Mouse (Mus musculus): ENCODE data around the gene Atp6v1b1. TPM values are rescaled to one million over a fixed set of nuclear protein-coding genes. Genes with fewer than 3 reads are reported as not detected.
"Not testable (repeated sequence)": the region's sequence is repeated elsewhere in the genome, so short reads cannot be mapped to it uniquely, and the experiment has no call there.

Gene Atp6v1b1
- polyA plus RNA-seq, 1 experiment from 2014 or later, result not detected

DNA sequence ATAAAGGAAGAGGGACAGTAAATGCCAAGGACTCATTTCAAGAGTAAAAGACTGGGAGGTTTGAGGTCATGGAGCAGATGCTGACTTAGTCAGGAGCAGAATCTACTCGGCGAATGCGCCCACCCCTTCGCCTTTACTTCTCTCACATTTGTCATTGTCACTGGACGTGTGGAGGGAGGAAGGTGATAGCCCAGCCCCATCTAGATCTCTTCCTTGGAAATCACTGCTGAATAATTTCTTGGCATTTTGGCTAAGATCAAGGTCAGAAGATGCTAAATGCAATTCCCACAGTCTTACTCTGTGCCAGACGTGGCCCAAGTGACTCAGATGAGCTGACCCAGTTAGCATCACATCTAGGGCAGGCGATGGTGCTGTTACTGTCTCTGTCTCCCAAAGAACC is 35.5 kb downstream of the Atp6v1b1 start:
- DNase-seq (ENCODE audit: low spot score), result no peak

GRCm38 (mm10) chr6:83779026-83779425 is 36.2 kb downstream of the Atp6v1b1 start:
- ATAC-seq (replicated peaks; ENCODE audit: low FRiP score, low TSS enrichment, low read depth) (no peak), DNase-seq (ENCODE audit: low spot score) (peak; percentile 54)
- H3K4me2 ChIP-seq (ENCODE audit: low read length), result no peak overlapping the region
- H3K4me3 ChIP-seq (ENCODE audit: low read depth, low read length), result no peak overlapping the region
- no peak overlapping the region for H3K9ac ChIP-seq (ENCODE audit: low read length)
- H3K27ac ChIP-seq (ENCODE audit: low read depth), result no peak overlapping the region
- 4% methylated on average over 5 of the region's 5 CpGs for WGBS
- no peaks in the 10 kb centered on the region for H3K9me3 ChIP-seq (ENCODE audit: control insufficient read depth, low read length)
- no peaks in the 10 kb centered on the region for H3K27me3 ChIP-seq (replicated peaks; ENCODE audit: control insufficient read depth, insufficient read depth, low read length)
- H3K4me1 ChIP-seq (replicated peaks; ENCODE audit: control insufficient read depth, insufficient read depth, low read length), result peaks cover 10% of the 10 kb centered on the region
- H3K36me3 ChIP-seq (ENCODE audit: control insufficient read depth, insufficient read depth, low read length), result no peaks in the 10 kb centered on the region

More for the DNA sequence above, 35.5 kb downstream of the Atp6v1b1 start:
- Histone ChIP-seq H3K4me2 (ENCODE audit: low read length) (no peak overlapping the region), H3K9ac (ENCODE audit: low read length) (no peak overlapping the region), H3K4me3 (ENCODE audit: low read depth, low read length) (no peak overlapping the region), H3K9me3 (ENCODE audit: control insufficient read depth, low read length) (no peaks in the 10 kb centered on the region), H3K27me3 (replicated peaks; ENCODE audit: control insufficient read depth, insufficient read depth, low read length) (no peaks in the 10 kb centered on the region), H3K27ac (ENCODE audit: low read depth) (no peak overlapping the region), H3K36me3 (ENCODE audit: control insufficient read depth, insufficient read depth, low read length) (peaks cover 2% of the 10 kb centered on the region; the same call in 1 of the 2 replicates), H3K4me1 (replicated peaks; ENCODE audit: control insufficient read depth, insufficient read depth, low read length) (peaks cover 12% of the 10 kb centered on the region)
- ATAC-seq (replicated peaks; ENCODE audit: low FRiP score, low TSS enrichment, low read depth), result no peak
- 79% methylated on average over 7 of the region's 7 CpGs for WGBS

DNA sequence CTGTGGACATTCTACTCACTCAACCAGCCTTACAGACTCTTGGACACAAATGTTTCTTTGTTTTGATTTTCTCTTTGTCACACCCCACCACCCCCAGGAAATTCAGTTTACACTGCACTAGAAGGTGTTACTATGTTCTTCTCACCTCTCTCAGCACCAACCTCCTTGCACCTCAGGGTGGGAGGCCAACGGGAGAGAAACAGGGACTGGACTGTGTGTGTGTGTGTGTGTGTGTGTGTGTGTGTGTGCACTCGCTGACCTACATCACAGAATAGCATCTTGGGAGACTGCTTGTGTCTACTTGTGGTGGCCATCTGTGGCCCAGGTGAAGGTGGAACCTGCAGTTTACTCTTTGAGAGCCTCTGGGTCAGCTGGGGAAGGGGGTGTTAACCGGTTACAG is 43.6 kb downstream of the Atp6v1b1 start:
- no peak overlapping the region for H3K9ac ChIP-seq (ENCODE audit: low read length)

DNA sequence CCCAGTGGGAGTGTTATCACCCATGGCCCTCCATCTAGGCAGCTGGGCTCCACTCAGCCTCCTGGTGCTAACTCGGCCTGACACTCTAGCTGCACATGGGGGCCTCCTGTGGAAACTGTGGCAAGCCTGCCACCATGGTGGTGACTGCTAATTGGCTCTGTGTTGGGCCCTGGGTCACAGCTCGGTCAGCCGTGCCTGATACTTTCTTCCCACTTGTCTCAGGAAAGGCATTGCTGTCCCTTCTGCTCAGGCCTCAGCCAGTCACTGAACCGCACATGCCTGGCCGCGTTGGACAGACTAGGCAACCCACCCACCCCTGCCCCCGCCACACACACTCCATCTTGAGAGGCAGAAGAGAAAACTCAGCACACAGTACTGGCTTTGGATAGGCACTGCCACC is 45.8 kb downstream of the Atp6v1b1 start:
- H3K9ac ChIP-seq (ENCODE audit: low read length), result no peak overlapping the region
- ATAC-seq (replicated peaks; ENCODE audit: low FRiP score, low TSS enrichment, low read depth) (no peak), DNase-seq (ENCODE audit: low spot score) (no peak)
- no peaks in the 10 kb centered on the region for H3K4me1 ChIP-seq (replicated peaks; ENCODE audit: control insufficient read depth, insufficient read depth, low read length)
- H3K27ac ChIP-seq (ENCODE audit: low read depth), result no peak overlapping the region
- no peak overlapping the region for H3K4me3 ChIP-seq (ENCODE audit: low read depth, low read length)
- no peaks in the 10 kb centered on the region for H3K36me3 ChIP-seq (ENCODE audit: control insufficient read depth, insufficient read depth, low read length)
- no peaks in the 10 kb centered on the region for H3K9me3 ChIP-seq (ENCODE audit: control insufficient read depth, low read length)
- no peak overlapping the region for H3K4me2 ChIP-seq (ENCODE audit: low read length)
- H3K27me3 ChIP-seq (replicated peaks; ENCODE audit: control insufficient read depth, insufficient read depth, low read length), result no peaks in the 10 kb centered on the region
- WGBS, result 77% methylated on average over 7 of the region's 7 CpGs

More for the DNA sequence above, 43.6 kb downstream of the Atp6v1b1 start:
- Histone ChIP-seq H3K36me3 (ENCODE audit: control insufficient read depth, insufficient read depth, low read length) (no peaks in the 10 kb centered on the region), H3K27me3 (replicated peaks; ENCODE audit: control insufficient read depth, insufficient read depth, low read length) (no peaks in the 10 kb centered on the region), H3K4me2 (ENCODE audit: low read length) (no peak overlapping the region), H3K4me1 (replicated peaks; ENCODE audit: control insufficient read depth, insufficient read depth, low read length) (no peaks in the 10 kb centered on the region), H3K9me3 (ENCODE audit: control insufficient read depth, low read length) (no peaks in the 10 kb centered on the region), H3K27ac (ENCODE audit: low read depth) (no peak overlapping the region), H3K4me3 (ENCODE audit: low read depth, low read length) (no peak overlapping the region)
- ATAC-seq (replicated peaks; ENCODE audit: low FRiP score, low TSS enrichment, low read depth) (no peak), DNase-seq (ENCODE audit: low spot score) (no peak)
- 76% methylated on average over 3 of the region's 3 CpGs for WGBS

DNA sequence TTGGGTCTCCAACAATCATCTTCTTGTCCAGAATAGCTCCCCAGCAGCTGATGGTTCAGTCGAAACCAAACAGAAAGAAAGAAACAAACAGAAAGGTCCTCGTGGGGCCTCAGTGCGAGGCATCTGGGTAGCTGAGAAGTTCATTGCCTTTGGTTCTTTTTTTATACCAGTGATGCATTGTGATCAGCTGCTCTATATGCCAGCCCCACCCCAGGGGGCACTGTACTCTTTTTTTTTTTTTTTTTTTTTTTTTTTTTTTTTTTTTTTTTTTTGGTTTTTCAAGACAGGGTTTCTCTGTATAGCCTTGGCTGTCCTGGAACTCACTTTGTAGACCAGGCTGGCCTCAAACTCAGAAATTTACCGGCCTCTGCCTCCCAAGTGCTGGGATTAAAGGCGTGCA is 47.7 kb downstream of the Atp6v1b1 start:
- not testable (repeated sequence) for H3K9me3 ChIP-seq (ENCODE audit: control insufficient read depth, low read length); H3K27me3 ChIP-seq (replicated peaks; ENCODE audit: control insufficient read depth, insufficient read depth, low read length); H3K9ac ChIP-seq (ENCODE audit: low read length); H3K27ac ChIP-seq (ENCODE audit: low read depth); H3K4me3 ChIP-seq (ENCODE audit: low read depth, low read length); ATAC-seq (replicated peaks; ENCODE audit: low FRiP score, low TSS enrichment, low read depth); H3K4me1 ChIP-seq (replicated peaks; ENCODE audit: control insufficient read depth, insufficient read depth, low read length); H3K36me3 ChIP-seq (ENCODE audit: control insufficient read depth, insufficient read depth, low read length); H3K4me2 ChIP-seq (ENCODE audit: low read length); DNase-seq (ENCODE audit: low spot score)
- WGBS, result 85% methylated on average over 5 of the region's 5 CpGs

- no peak overlapping the region for H3K4me2 ChIP-seq (ENCODE audit: low read length)
- H3K27ac ChIP-seq (ENCODE audit: low read depth), result no peak overlapping the region
- WGBS, result 58% methylated on average over 4 of the region's 4 CpGs
- no peak for ATAC-seq (replicated peaks; ENCODE audit: low FRiP score, low TSS enrichment, low read depth)
- no peak overlapping the region for H3K4me3 ChIP-seq (ENCODE audit: low read depth, low read length)
- no peaks in the 10 kb centered on the region for H3K36me3 ChIP-seq (ENCODE audit: control insufficient read depth, insufficient read depth, low read length)
- H3K9ac ChIP-seq (ENCODE audit: low read length), result no peak overlapping the region
- H3K9me3 ChIP-seq (ENCODE audit: control insufficient read depth, low read length), result no peaks in the 10 kb centered on the region
- no peak for DNase-seq (ENCODE audit: low spot score)
- no peaks in the 10 kb centered on the region for H3K4me1 ChIP-seq (replicated peaks; ENCODE audit: control insufficient read depth, insufficient read depth, low read length)
- H3K27me3 ChIP-seq (replicated peaks; ENCODE audit: control insufficient read depth, insufficient read depth, low read length), result no peaks in the 10 kb centered on the region
These were observed 48.6 kb downstream of the Atp6v1b1 start for GRCm38 (mm10) chr6:83791251-83791890.

- peak; percentile 97 for DNase-seq (ENCODE audit: low spot score)
- H3K36me3 ChIP-seq (ENCODE audit: control insufficient read depth, insufficient read depth, low read length), result peaks cover 15% of the 10 kb centered on the region; the same call in 1 of the 2 replicates
- H3K4me2 ChIP-seq (ENCODE audit: low read length), result peak within 1 kb of the TSS; percentile 73
- under 1% methylated on average over 43 of the region's 43 CpGs for WGBS
- no peaks in the 10 kb centered on the region for H3K4me1 ChIP-seq (replicated peaks; ENCODE audit: control insufficient read depth, insufficient read depth, low read length)
- peak within 1 kb of the TSS; percentile 76 for H3K9ac ChIP-seq (ENCODE audit: low read length)
- no peaks in the 10 kb centered on the region for H3K27me3 ChIP-seq (replicated peaks; ENCODE audit: control insufficient read depth, insufficient read depth, low read length)
- peak within 1 kb of the TSS; percentile 96 for H3K27ac ChIP-seq (ENCODE audit: low read depth)
- H3K9me3 ChIP-seq (ENCODE audit: control insufficient read depth, low read length), result no peaks in the 10 kb centered on the region
- H3K4me3 ChIP-seq (ENCODE audit: low read depth, low read length), result peak within 1 kb of the TSS; percentile 77
- peak; percentile 94 for ATAC-seq (replicated peaks; ENCODE audit: low FRiP score, low TSS enrichment, low read depth)
These were observed 52.0 kb downstream of the Atp6v1b1 start, which contains the start of gene Nagk for GRCm38 (mm10) chr6:83794760-83795296. Gene Nagk (plus strand): TSS chr6:83794982.

GRCm38 (mm10) chr6:83795492-83795900 is 52.7 kb downstream of the Atp6v1b1 start:
- Histone ChIP-seq H3K9me3 (ENCODE audit: control insufficient read depth, low read length) (no peaks in the 10 kb centered on the region), H3K27me3 (replicated peaks; ENCODE audit: control insufficient read depth, insufficient read depth, low read length) (no peaks in the 10 kb centered on the region), H3K9ac (ENCODE audit: low read length) (peak overlapping the region; percentile 76), H3K4me3 (ENCODE audit: low read depth, low read length) (peak overlapping the region; percentile 77), H3K4me1 (replicated peaks; ENCODE audit: control insufficient read depth, insufficient read depth, low read length) (no peaks in the 10 kb centered on the region), H3K36me3 (ENCODE audit: control insufficient read depth, insufficient read depth, low read length) (peaks cover 20% of the 10 kb centered on the region), H3K27ac (ENCODE audit: low read depth) (peak overlapping the region; percentile 96), H3K4me2 (ENCODE audit: low read length) (peak overlapping the region; percentile 73)
- 4% methylated on average over 13 of the region's 13 CpGs for whole genome bisulfite sequencing
- peak; percentile 77 for DNase-seq (ENCODE audit: low spot score)
- ATAC-seq (replicated peaks; ENCODE audit: low FRiP score, low TSS enrichment, low read depth), result peak; percentile 34

DNA sequence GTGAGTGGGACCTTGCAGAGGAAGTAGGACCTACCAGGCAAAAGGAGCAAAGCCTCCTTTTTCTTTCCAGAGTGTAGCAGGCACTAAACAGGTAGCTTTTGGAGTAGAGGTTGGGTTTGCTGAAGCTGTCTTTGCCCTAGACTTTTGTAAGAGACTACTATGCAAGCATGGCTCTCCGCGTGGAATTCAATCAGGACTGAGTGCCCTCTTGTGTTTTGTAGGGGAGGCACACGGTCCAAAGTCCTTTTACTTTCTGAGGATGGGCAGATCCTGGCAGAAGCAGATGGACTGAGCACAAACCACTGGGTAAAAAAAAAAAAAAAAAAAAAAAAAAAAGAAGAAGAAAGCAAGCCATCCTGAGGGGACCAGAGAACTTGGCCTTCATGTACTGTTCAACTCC is 53.9 kb downstream of the Atp6v1b1 start:
- Histone ChIP-seq H3K4me3 (ENCODE audit: low read depth, low read length) (no peak overlapping the region), H3K9ac (ENCODE audit: low read length) (no peak overlapping the region), H3K27me3 (replicated peaks; ENCODE audit: control insufficient read depth, insufficient read depth, low read length) (no peaks in the 10 kb centered on the region), H3K27ac (ENCODE audit: low read depth) (no peak overlapping the region), H3K9me3 (ENCODE audit: control insufficient read depth, low read length) (no peaks in the 10 kb centered on the region), H3K36me3 (ENCODE audit: control insufficient read depth, insufficient read depth, low read length) (peaks cover 32% of the 10 kb centered on the region), H3K4me1 (replicated peaks; ENCODE audit: control insufficient read depth, insufficient read depth, low read length) (no peaks in the 10 kb centered on the region), H3K4me2 (ENCODE audit: low read length) (no peak overlapping the region)
- 59% methylated on average over 3 of the region's 3 CpGs for WGBS
- ATAC-seq (replicated peaks; ENCODE audit: low FRiP score, low TSS enrichment, low read depth), result no peak
- no peak for DNase-seq (ENCODE audit: low spot score)
